In the genomic region with DNA sequence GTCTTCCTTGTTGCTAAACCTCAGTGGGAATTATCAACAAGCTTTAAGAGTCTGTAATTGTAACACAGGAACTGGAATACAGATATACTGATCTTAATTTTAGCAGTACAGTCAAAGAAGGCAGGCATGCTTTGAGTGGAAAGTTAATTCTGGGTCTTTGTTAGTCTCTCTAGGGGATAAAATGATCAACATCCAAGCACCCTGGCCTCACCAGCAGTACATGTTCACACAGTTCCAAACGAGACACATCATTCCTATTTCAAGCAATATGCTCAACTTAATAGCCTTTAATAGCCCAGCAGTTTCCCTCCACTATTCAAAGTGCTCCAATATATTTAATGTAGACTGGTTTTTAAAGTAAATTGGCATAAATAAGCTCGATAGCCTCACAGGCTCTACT, we compare ENCODE assay signal across 17 mouse cellular contexts.
"Had no signal": no experiment of that assay in that cellular context is flagged by ENCODE, and none has a peak within 500 bp of the region (broad histone marks: within the 10 kb centered on the region; RNA-seq: fewer than 3 reads in every experiment).

No protein-coding gene starts in this region.

- DNase-seq: lung, adult 2 months; lung, postnatal 14 days; lung, postnatal 36 days; right cerebral cortex, postnatal 14 days; thymus, adult 2 months; thymus, postnatal 25 days; thymus, postnatal 4 days had no signal

- ATAC-seq: lung, postnatal 0 days; midbrain, embryonic 13.5 days; midbrain, embryonic 15.5 days had no signal

- H3K9me3 ChIP-seq: lung, embryonic 15.5 days; megakaryocyte, embryonic 14.5 days; midbrain, embryonic 13.5 days; midbrain, embryonic 15.5 days; neural tube, embryonic 12.5 days; stomach, embryonic 15.5 days had no signal

- H3K4me3 ChIP-seq: lung, embryonic 15.5 days; megakaryocyte, embryonic 14.5 days; midbrain, embryonic 13.5 days; midbrain, embryonic 15.5 days; neural tube, embryonic 12.5 days; stomach, embryonic 15.5 days had no signal

- H3K4me2 ChIP-seq: lung, embryonic 15.5 days; midbrain, embryonic 11.5 days; midbrain, embryonic 13.5 days; midbrain, embryonic 15.5 days; neural tube, embryonic 12.5 days; stomach, embryonic 15.5 days had no signal

- H3K27me3 ChIP-seq: lung, embryonic 15.5 days; megakaryocyte, embryonic 14.5 days; midbrain, embryonic 13.5 days; midbrain, embryonic 15.5 days; neural tube, embryonic 12.5 days; stomach, embryonic 15.5 days had no signal

- H3K36me3 ChIP-seq: lung, embryonic 15.5 days; midbrain, embryonic 13.5 days; midbrain, embryonic 15.5 days; neural tube, embryonic 12.5 days; stomach, embryonic 15.5 days had no signal

- H3K4me1 ChIP-seq: lung, embryonic 15.5 days; midbrain, embryonic 13.5 days; midbrain, embryonic 15.5 days; neural tube, embryonic 12.5 days; stomach, embryonic 15.5 days had no signal

- H3K9ac ChIP-seq: lung, embryonic 15.5 days; midbrain, embryonic 13.5 days; midbrain, embryonic 15.5 days; neural tube, embryonic 12.5 days; stomach, embryonic 15.5 days had no signal

- H3K27ac ChIP-seq: lung, embryonic 15.5 days; macrophage; midbrain, embryonic 13.5 days; midbrain, embryonic 15.5 days; neural tube, embryonic 12.5 days; stomach, embryonic 15.5 days; stomach, postnatal 0 days had no signal
